Mouse (Mus musculus) left cerebral cortex, adult 11 months (tissue): Measurements from ENCODE around the gene Cubn.

Source experiments
- DNase-seq: peaks from one replicate; pipeline ENCODE4 v3.0.0; 2022; ENCODE audit warnings: low spot score

Cubn gene

DNA sequence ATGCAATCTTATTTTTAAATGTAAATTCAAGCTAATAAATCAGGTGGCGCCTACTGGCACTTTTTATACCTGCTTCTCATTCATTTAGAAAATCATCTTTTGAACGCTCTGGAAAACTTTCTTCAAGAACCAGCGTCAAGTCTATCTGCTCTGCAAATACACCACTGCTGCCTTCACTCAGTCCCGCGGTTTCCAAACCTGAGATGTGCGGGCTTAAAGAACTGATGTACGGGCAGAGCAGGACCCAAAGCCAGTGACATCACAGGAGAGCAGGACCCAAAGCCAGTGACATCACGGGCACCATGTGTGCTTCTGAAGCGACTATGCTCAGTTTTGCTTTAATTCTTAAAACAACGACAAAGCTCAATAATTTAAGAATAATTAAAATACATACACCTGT is 256.8 kb downstream of the Cubn start:
- DNase-seq, result no peak

GRCm38 (mm10) chr2:13233902-13234301 is 257.7 kb downstream of the Cubn start:
- DNase-seq, result no peak

- no peak for DNase-seq
Observed at GRCm38 (mm10) chr2:13233254-13233835, 258.3 kb downstream of the Cubn start.

DNA sequence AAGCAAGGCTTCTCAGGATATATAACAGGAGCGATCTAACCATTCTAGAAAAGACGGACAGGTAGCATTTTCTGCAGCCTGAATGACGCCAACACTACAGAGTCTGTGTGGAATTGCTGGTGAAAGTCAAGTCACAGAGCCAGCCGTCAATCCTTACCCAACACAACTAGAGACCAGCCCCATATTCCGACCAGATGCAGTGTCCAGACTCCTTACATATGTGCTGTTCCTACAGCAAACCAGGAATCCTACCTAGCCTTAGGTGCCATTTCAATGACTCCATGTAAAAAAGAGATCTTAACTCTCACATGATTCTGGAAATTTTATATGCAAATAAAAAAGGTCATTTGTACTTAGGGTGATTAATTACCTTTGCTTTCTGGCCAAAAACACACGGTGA is 259.3 kb downstream of the Cubn start:
- DNase-seq, result no peak

GRCm38 (mm10) chr2:13229686-13230085 is 261.9 kb downstream of the Cubn start:
- DNase-seq, result no peak
